Mouse (Mus musculus): ENCODE data around the gene Upb1. TPM values are rescaled to one million over a fixed set of nuclear protein-coding genes. Genes with fewer than 3 reads are reported as not detected.
"Not testable (repeated sequence)": the region's sequence is repeated elsewhere in the genome, so short reads cannot be mapped to it uniquely, and the experiment has no call there.

Gene Upb1
- polyA plus RNA-seq, 1 experiment from 2014 or later = not detected

- ATAC-seq (ENCODE audit: low FRiP score) = no peak
- WGBS = 67% methylated on average over 13 of the region's 13 CpGs
- H3K9me3 ChIP-seq (ENCODE audit: control insufficient read depth, low read length) = no peaks in the 10 kb centered on the region
These were observed 45.7 kb downstream of the Upb1 start for GRCm38 (mm10) chr10:75446501-75447083.

GRCm38 (mm10) chr10:75447489-75447888 is 46.6 kb downstream of the Upb1 start:
- no peak overlapping the region for H3K4me2 ChIP-seq
- WGBS = 85% methylated on average over 11 of the region's 11 CpGs
- peaks cover 10% of the 10 kb centered on the region for H3K4me1 ChIP-seq (ENCODE audit: control insufficient read depth, insufficient read depth, low read length)
- H3K27ac ChIP-seq (ENCODE audit: low read depth, low read length) = no peak overlapping the region
- no peaks in the 10 kb centered on the region for H3K9me3 ChIP-seq (ENCODE audit: control insufficient read depth, low read length)
- no peaks in the 10 kb centered on the region for H3K36me3 ChIP-seq (ENCODE audit: control insufficient read depth, insufficient read depth, low read length)
- no peak overlapping the region for H3K4me3 ChIP-seq (ENCODE audit: low read depth, low read length)
- ATAC-seq (ENCODE audit: low FRiP score) = no peak
- peak; percentile 41 for DNase-seq (ENCODE audit: low spot score, missing footprints)
- H3K27me3 ChIP-seq (ENCODE audit: control insufficient read depth, insufficient read depth, low read length) = no peaks in the 10 kb centered on the region
- no peak overlapping the region for H3K9ac ChIP-seq (ENCODE audit: low read length)

More at GRCm38 (mm10) chr10:75446501-75447083, 45.7 kb downstream of the Upb1 start:
- Histone ChIP-seq H3K4me2 (no peak overlapping the region), H3K4me3 (ENCODE audit: low read depth, low read length) (no peak overlapping the region), H3K27ac (ENCODE audit: low read depth, low read length) (no peak overlapping the region), H3K9ac (ENCODE audit: low read length) (no peak overlapping the region), H3K36me3 (ENCODE audit: control insufficient read depth, insufficient read depth, low read length) (no peaks in the 10 kb centered on the region), H3K4me1 (ENCODE audit: control insufficient read depth, insufficient read depth, low read length) (peaks cover 10% of the 10 kb centered on the region), H3K27me3 (ENCODE audit: control insufficient read depth, insufficient read depth, low read length) (no peaks in the 10 kb centered on the region)
- DNase-seq (ENCODE audit: low spot score, missing footprints) = peak; percentile 61

GRCm38 (mm10) chr10:75448806-75449420 is 48.0 kb downstream of the Upb1 start:
- Histone ChIP-seq H3K27ac (ENCODE audit: low read depth, low read length) (no peak overlapping the region), H3K36me3 (ENCODE audit: control insufficient read depth, insufficient read depth, low read length) (no peaks in the 10 kb centered on the region), H3K9me3 (ENCODE audit: control insufficient read depth, low read length) (no peaks in the 10 kb centered on the region), H3K9ac (ENCODE audit: low read length) (no peak overlapping the region), H3K27me3 (ENCODE audit: control insufficient read depth, insufficient read depth, low read length) (no peaks in the 10 kb centered on the region), H3K4me1 (ENCODE audit: control insufficient read depth, insufficient read depth, low read length) (peaks cover 10% of the 10 kb centered on the region), H3K4me3 (ENCODE audit: low read depth, low read length) (no peak overlapping the region), H3K4me2 (no peak overlapping the region)
- ATAC-seq (ENCODE audit: low FRiP score) (no peak), DNase-seq (ENCODE audit: low spot score, missing footprints) (peak; percentile 69)
- WGBS = 81% methylated on average over 6 of the region's 6 CpGs

- H3K9me3 ChIP-seq (ENCODE audit: control insufficient read depth, low read length) = no peaks in the 10 kb centered on the region
- ATAC-seq (ENCODE audit: low FRiP score) = no peak
- H3K4me2 ChIP-seq = no peak overlapping the region
- no peaks in the 10 kb centered on the region for H3K36me3 ChIP-seq (ENCODE audit: control insufficient read depth, insufficient read depth, low read length)
- H3K9ac ChIP-seq (ENCODE audit: low read length) = no peak overlapping the region
- no peaks in the 10 kb centered on the region for H3K27me3 ChIP-seq (ENCODE audit: control insufficient read depth, insufficient read depth, low read length)
- 89% methylated on average over 8 of the region's 8 CpGs for WGBS
- peak; percentile 51 for DNase-seq (ENCODE audit: low spot score, missing footprints)
- no peak overlapping the region for H3K4me3 ChIP-seq (ENCODE audit: low read depth, low read length)
- H3K27ac ChIP-seq (ENCODE audit: low read depth, low read length) = no peak overlapping the region
- peaks cover 2% of the 10 kb centered on the region for H3K4me1 ChIP-seq (ENCODE audit: control insufficient read depth, insufficient read depth, low read length)
These were observed 49.4 kb downstream of the Upb1 start for GRCm38 (mm10) chr10:75450331-75450730.

GRCm38 (mm10) chr10:75451036-75451786 is 50.3 kb downstream of the Upb1 start:
- WGBS = 57% methylated on average over 10 of the region's 10 CpGs
- H3K36me3 ChIP-seq (ENCODE audit: control insufficient read depth, insufficient read depth, low read length) = no peaks in the 10 kb centered on the region
- peaks cover 2% of the 10 kb centered on the region for H3K4me1 ChIP-seq (ENCODE audit: control insufficient read depth, insufficient read depth, low read length)
- DNase-seq (ENCODE audit: low spot score, missing footprints) = peak; percentile 90
- no peak overlapping the region for H3K27ac ChIP-seq (ENCODE audit: low read depth, low read length)
- peak; percentile 62 for ATAC-seq (ENCODE audit: low FRiP score)
- H3K9me3 ChIP-seq (ENCODE audit: control insufficient read depth, low read length) = no peaks in the 10 kb centered on the region
- H3K4me2 ChIP-seq = no peak overlapping the region
- no peak overlapping the region for H3K4me3 ChIP-seq (ENCODE audit: low read depth, low read length)
- no peak overlapping the region for H3K9ac ChIP-seq (ENCODE audit: low read length)
- no peaks in the 10 kb centered on the region for H3K27me3 ChIP-seq (ENCODE audit: control insufficient read depth, insufficient read depth, low read length)

GRCm38 (mm10) chr10:75456061-75456831 is 55.3 kb downstream of the Upb1 start:
- not testable (repeated sequence) for H3K27me3 ChIP-seq (ENCODE audit: control insufficient read depth, insufficient read depth, low read length); H3K27ac ChIP-seq (ENCODE audit: low read depth, low read length); H3K4me1 ChIP-seq (ENCODE audit: control insufficient read depth, insufficient read depth, low read length); H3K9me3 ChIP-seq (ENCODE audit: control insufficient read depth, low read length); DNase-seq (ENCODE audit: low spot score, missing footprints); H3K4me2 ChIP-seq; H3K4me3 ChIP-seq (ENCODE audit: low read depth, low read length); H3K9ac ChIP-seq (ENCODE audit: low read length); H3K36me3 ChIP-seq (ENCODE audit: control insufficient read depth, insufficient read depth, low read length); ATAC-seq (ENCODE audit: low FRiP score)
- WGBS = 90% methylated on average over 11 of the region's 18 CpGs

- ATAC-seq (ENCODE audit: low FRiP score) = no peak
- H3K4me2 ChIP-seq = no peak overlapping the region
- no peaks in the 10 kb centered on the region for H3K36me3 ChIP-seq (ENCODE audit: control insufficient read depth, insufficient read depth, low read length)
- no peaks in the 10 kb centered on the region for H3K4me1 ChIP-seq (ENCODE audit: control insufficient read depth, insufficient read depth, low read length)
- H3K27me3 ChIP-seq (ENCODE audit: control insufficient read depth, insufficient read depth, low read length) = no peaks in the 10 kb centered on the region
- H3K9me3 ChIP-seq (ENCODE audit: control insufficient read depth, low read length) = no peaks in the 10 kb centered on the region; the same call in 1 of the 2 replicates
- H3K9ac ChIP-seq (ENCODE audit: low read length) = no peak overlapping the region
- no peak overlapping the region for H3K4me3 ChIP-seq (ENCODE audit: low read depth, low read length)
- DNase-seq (ENCODE audit: low spot score, missing footprints) = peak; percentile 78
- H3K27ac ChIP-seq (ENCODE audit: low read depth, low read length) = no peak overlapping the region
- WGBS = 81% methylated on average over 1 of the region's 1 CpGs
These were observed 56.9 kb downstream of the Upb1 start for GRCm38 (mm10) chr10:75457852-75458251.

GRCm38 (mm10) chr10:75458329-75458728 is 57.4 kb downstream of the Upb1 start:
- 84% methylated on average over 4 of the region's 4 CpGs for WGBS
- ATAC-seq (ENCODE audit: low FRiP score) = no peak
- DNase-seq (ENCODE audit: low spot score, missing footprints) = peak; percentile 59
- H3K4me2 ChIP-seq = no peak overlapping the region
- H3K36me3 ChIP-seq (ENCODE audit: control insufficient read depth, insufficient read depth, low read length) = no peaks in the 10 kb centered on the region
- no peaks in the 10 kb centered on the region; the same call in 1 of the 2 replicates for H3K9me3 ChIP-seq (ENCODE audit: control insufficient read depth, low read length)
- H3K27ac ChIP-seq (ENCODE audit: low read depth, low read length) = no peak overlapping the region
- no peaks in the 10 kb centered on the region for H3K27me3 ChIP-seq (ENCODE audit: control insufficient read depth, insufficient read depth, low read length)
- H3K9ac ChIP-seq (ENCODE audit: low read length) = no peak overlapping the region
- no peaks in the 10 kb centered on the region for H3K4me1 ChIP-seq (ENCODE audit: control insufficient read depth, insufficient read depth, low read length)
- H3K4me3 ChIP-seq (ENCODE audit: low read depth, low read length) = no peak overlapping the region

All from midbrain, embryonic 11.5 days (tissue).